Mouse (Mus musculus) testis, adult 10 weeks (tissue): Measurements from ENCODE around the gene Olfr512. TPM values are rescaled to one million over a fixed set of nuclear protein-coding genes. Genes with fewer than 3 reads are reported as not detected.

ENCODE experiments used
- polyA plus RNA-seq: library from polyadenylated mRNA; stranded (reverse); fragments of 350-450 nt; fragmentation: Illumina TruSeq; extraction: RNeasy Lipid Tissue Mini Kit (QIAGEN cat#74804); gene quantifications from one replicate; pipeline ENCODE4 v1.2.3, GENCODE M21; 2014; ENCODE audit warnings: low read depth, low replicate concordance

Gene Olfr512
- not detected for polyA plus RNA-seq

DNA sequence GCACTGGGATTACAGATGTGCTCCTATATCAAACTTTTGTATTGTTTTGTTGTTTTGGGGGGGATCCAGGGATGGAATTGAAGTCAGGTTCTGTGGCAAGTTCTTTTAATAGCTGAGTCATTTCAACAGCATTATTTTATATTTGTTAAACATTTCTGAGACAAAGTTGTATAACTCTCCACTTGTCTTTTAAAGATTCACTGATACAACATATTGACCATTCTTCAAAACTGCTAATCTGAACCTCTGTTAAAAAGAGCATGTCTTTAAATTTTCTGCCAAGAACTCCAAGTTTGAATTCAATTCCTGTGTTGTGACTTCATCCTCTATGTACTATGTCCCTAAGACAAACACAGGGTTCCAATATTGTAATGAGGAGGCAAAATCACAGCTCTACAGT is at the start of gene Olfr512:
Olfr512 (plus strand) TSS at position 301 of the 400 bp plus-strand sequence.

DNA sequence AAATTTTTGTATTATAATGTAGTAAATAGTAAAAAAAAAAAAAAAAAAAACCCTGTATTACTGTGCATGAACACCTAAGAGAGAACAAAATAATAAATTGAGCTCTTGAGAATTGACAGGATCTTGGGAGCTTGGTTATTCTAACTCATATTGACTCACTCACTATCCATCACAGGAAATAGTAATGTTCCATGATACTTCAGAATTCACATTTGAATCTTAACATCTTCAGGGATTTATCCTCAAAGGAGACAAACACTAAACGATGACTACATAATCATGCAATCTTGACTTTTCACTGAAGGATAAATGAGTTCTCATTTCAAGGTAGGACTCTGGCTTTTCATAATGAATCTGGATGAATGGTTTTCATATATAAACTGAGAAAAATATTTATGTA is 47.0 kb upstream of the Olfr512 start, which contains the start of gene Olfr510:
Olfr510 (plus strand) TSS at position 301 of the 400 bp plus-strand sequence.

GRCm38 (mm10) chr7:108750673-108751072 is 37.6 kb downstream of the Olfr512 start, which contains the start of gene Olfr513:
Gene Olfr513, plus strand, starts transcription at chr7:108750973.

Other genes with a start within 250 kb of the Olfr512 start
- gene Olfr498, start 248.0 kb upstream of the Olfr512 start, polyA plus RNA-seq: not detected
- not detected for gene Olfr502, start 188.3 kb upstream of the Olfr512 start, polyA plus RNA-seq
- gene Olfr503, start 168.8 kb upstream of the Olfr512 start, polyA plus RNA-seq: not detected
- not detected for gene Olfr504, start 147.5 kb upstream of the Olfr512 start, polyA plus RNA-seq
- not detected for gene Olfr506, start 102.5 kb upstream of the Olfr512 start, polyA plus RNA-seq
- not detected for gene Olfr507, start 91.5 kb upstream of the Olfr512 start, polyA plus RNA-seq
- gene Olfr508, start 83.3 kb upstream of the Olfr512 start, polyA plus RNA-seq: not detected
- gene Olfr509, start 61.4 kb upstream of the Olfr512 start, polyA plus RNA-seq: not detected
- gene Olfr510, start 46.9 kb upstream of the Olfr512 start, polyA plus RNA-seq: not detected
- gene Olfr513, start 37.7 kb downstream of the Olfr512 start, polyA plus RNA-seq: not detected
- not detected for gene Olfr514, start 112.7 kb downstream of the Olfr512 start, polyA plus RNA-seq
- not detected for gene Olfr516, start 137.2 kb downstream of the Olfr512 start, polyA plus RNA-seq
- gene Olfr517, start 159.1 kb downstream of the Olfr512 start, polyA plus RNA-seq: not detected
- not detected for gene Olfr518, start 171.7 kb downstream of the Olfr512 start, polyA plus RNA-seq
- not detected for gene Olfr519, start 181.1 kb downstream of the Olfr512 start, polyA plus RNA-seq
- gene Nlrp10, start 216.9 kb downstream of the Olfr512 start, polyA plus RNA-seq: 0.27 TPM
- 23.3 TPM for gene Eif3f, start 221.1 kb downstream of the Olfr512 start, polyA plus RNA-seq
- 5.3 TPM for gene Tub, start 237.0 kb downstream of the Olfr512 start, polyA plus RNA-seq